Mouse (Mus musculus) megakaryocyte progenitor cell, adult 5-6 weeks (primary cell): Measurements from ENCODE around the gene Pdk2. TPM values are rescaled to one million over a fixed set of nuclear protein-coding genes. Genes with fewer than 3 reads are reported as not detected.
A peak's percentile ranks its signal among the peaks of the same experiment; 100 is the strongest.

Experiments used
- ATAC-seq: replicated peaks from 2 replicates; pipeline ENCODE4 v1.8.0; 2016; ENCODE audit warnings: mild to moderate bottlenecking, moderate TSS enrichment, inconsistent platforms; ENCODE audit not compliant: poor library complexity
- total RNA-seq, 2 experiments: library from RNA; stranded (forward) in 1 of 2; stranded (reverse) in 1 of 2; fragments of 157-497, 149-512 nt in 1 of 2; fragments of 200-1000 nt in 1 of 2; gene quantifications; 2 replicates each; pipeline versions ENCODE4 v1.2.3 to v1.2.4; 2015 to 2017

Gene Pdk2
- total RNA-seq, 2 experiments from 2014 or later: 1.4 to 4.8 TPM

DNA sequence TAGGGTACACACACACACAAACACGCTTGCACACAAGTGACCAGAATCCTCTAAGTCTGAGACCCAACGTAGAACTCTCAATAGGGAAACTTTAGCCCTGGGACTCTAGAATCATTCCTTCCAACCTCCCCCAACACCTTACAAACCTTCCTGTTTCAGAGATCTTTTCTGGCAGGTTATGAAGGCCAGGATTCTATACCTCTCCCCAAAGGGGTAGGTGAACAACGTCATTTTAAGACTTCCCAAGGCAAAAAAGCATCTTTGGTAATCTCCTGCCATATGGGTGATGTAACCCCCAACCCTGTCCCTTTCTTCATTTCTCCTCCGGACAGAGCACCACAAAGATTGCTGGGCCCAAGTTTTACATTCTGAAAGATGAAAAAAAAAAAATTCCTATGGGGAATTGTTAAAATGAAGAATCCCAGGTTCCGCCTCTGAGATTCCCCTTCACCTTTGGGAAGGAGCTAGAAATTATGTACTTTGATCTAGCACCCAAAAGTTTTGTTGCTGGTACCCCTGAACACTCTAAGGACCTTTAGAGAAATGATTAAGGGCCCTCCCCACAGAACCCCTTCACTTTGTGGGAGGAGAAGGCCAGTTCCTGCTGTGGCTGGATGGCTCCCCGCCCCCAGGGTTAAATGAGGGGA, 50.9 kb downstream of the Pdk2 start:
- no peak for ATAC-seq

DNA sequence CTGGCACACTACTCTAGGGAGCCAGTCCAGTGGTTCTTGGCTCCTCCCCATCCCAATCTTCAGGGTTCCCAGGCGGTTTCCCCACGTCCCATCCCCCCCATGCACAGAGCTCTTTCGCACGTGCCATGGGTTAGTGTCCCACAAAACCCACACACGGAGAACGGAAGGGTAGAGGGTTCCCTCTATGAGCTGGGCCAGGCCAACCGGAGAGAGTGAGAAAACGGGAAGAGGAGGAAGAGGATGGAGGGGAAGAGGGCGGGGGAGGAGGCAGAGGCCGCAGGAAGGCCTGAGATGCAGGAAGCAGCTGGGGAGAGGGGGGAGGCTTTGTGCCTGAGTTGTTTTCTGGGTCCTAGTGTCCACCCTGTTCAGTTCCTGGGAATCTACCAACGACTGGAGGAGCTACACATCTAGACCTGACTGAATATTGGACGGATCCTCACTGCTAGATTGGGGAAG, 51.6 kb downstream of the Pdk2 start:
- peak; percentile 70 for ATAC-seq

DNA sequence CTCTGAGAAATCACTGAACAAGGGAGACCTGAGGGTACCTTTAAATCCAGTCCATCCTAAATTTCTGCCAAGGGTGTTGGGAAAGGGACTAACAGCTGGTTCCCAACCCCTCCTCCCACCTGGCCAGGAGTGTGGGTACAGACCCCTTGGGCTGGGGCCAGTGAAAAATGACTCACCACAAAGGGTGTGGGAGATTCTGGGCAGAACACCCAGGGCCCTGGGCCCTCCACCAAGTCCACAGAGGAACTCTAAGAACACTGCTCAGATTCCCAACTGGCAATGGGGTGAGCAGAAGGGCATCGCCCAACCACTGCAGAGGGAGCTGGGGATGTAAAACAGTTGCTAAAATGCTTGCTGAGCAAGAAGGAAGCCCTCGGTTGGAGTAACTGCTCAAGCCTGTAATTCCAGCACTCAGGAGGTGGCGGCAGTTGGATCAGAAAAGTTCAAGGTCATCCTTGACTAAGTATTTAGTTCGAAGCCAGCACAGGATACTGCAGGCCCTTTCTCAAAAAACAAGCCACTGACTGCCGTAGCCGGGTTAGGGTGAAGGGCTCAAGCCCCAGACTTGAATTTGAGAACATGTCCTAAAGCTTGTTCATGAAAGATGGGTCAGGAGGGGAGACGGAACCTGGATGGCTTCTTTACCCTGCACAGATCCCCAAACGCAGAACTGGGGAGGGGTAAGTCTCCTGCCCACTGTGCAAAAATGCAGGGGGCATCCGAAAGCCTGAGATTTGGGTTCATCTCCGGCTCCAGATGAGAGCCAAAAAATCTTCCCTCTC, 52.2 kb downstream of the Pdk2 start:
- ATAC-seq: no peak

DNA sequence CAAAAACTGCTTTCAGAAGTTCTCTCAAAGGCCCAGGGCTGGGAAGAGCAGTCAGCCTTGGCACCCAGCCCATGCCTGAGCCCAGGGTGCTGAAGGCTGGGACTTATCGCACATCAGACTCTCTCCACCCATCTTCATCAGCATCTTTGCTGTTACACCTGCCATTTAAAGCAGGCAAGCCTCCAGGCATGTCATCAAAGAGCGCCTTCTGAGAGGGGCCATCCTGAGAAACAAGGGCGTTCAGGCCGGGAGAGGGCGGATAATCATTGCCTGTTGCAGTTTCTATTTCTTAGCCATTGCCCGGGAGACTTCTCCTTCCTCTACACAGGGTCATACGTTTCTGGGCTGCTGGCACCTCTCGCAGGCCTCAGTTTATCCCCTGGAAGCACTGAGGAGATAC, 53.3 kb downstream of the Pdk2 start:
- peak; percentile 22 for ATAC-seq

DNA sequence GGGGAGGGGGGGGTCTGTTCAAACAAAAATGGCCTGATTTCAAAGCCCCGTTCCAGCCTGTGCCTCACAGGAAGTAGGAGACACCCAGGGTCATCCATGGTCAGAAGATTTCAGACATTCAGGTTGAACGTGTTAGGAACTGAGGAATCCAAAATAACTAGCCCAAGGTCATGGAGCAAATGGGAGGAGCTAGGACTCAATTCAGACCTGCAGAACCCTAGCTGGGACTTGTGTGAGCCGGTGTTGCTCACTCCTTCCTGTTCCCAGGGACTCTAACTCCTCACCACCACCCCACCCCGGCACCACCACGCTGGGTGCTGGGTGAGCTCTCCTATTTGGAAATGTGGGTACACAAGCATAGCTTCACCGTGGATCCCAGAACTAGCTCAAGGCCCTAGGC, 53.8 kb downstream of the Pdk2 start:
- no peak for ATAC-seq

DNA sequence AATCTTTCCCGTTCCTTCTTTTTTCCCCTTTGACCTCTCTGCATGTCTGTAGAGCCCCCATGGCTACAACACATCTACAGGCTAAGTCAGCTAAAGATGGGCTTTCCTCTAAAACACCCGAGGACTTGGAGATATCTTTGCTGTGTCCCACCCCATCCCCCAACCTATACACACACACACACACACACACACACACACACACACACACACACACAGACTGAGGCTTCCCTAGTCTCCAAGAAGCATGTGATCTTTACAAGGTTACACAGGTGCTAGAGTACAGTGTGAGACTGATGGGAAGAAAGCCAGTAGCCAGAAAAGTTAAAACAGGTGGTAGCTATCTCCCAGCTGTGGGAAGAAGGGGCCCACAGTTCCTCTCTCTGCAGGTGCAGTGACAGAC, 54.7 kb downstream of the Pdk2 start:
- ATAC-seq: no peak

DNA sequence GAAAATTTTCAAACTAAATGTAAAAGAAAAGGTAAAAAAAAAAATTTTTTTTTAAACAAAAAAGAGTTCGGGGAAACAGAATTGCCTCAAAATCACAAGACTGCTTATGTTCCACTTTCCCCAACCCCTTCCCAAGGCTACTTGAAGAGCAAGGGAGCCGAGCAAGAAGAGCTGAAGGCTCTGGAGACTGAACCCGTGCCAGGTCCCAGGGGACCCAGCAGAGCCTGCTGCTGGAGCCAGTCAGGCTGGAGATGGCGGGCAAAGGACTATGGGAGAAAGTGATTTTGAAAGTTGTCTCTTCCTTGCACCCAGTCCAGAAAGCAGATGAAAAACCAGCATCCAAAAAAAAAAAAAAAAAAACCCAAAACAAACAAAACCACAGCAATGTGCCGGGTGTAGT, 55.3 kb downstream of the Pdk2 start:
- no peak for ATAC-seq

DNA sequence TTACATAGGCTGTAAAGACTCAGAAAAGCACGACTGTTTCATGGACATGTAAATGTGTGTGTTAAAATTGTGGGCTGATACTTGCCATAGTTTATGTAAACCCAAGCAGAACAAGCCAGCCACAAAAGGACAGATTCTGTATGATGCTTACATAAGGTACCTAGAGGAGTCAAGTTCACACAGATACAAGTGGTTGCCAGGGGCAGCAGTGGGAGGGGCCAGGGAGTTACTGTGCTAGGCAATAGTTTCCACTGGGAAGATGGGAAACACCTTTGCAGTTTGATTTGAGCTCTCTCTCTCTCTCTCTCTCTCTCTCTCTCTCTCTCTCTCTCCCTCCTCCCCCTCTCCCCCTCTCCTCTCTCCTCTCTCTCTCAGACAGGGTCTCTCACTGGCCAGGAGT, 56.0 kb downstream of the Pdk2 start:
- ATAC-seq: no peak

DNA sequence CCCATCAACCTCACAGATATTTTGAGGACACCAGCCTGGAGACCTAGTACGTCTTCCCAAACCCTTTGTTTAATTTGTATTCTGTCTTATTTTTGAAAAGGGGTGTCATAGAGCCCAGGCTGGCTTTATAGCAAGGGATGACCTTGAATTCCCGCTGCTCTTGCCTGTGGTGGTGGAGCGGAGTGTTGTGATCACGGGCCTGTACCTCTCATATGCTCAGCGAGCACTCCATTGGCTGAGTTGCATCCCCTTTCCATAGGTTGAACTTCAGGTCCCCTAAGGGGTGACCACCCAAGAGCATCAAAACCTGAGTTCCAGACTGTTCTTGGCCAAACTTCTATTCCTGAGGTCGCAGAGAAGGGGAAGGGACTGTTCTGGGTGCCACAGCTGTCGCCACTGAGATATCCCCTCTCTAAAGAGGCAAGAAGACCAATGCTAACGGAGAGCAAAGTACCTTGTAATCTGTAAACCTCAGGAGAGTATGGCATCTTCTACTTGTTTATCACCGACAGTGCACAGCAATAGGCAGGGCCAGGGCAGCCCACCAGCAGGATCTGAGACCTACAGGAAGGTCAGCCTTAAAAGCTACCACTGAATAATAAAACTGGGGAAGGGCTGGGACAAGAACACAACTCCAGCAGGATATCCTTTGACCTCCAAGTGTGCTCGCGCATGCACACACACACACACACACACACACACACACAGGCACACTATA, 61.5 kb downstream of the Pdk2 start:
- ATAC-seq: peak; percentile 43

DNA sequence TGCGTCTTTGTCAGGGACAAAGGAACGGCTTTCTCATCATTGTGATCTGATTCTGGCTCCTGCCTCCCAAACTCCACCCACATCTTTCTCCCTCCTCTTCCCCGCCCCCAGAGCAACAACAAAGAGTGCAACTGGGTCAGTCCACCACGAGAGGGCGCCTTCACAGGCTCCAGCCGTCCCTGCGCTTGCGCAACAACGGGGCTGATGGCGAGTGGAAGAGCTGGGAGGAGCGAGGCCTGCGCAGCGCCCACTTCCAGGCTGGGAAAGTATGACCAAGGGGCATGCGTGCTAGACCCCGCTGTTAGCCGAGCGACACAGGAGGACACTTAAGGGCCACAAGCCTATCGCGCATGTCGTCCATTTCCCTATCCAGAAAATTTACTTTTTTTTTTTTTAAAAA, 62.2 kb downstream of the Pdk2 start:
- ATAC-seq: peak; percentile 98

DNA sequence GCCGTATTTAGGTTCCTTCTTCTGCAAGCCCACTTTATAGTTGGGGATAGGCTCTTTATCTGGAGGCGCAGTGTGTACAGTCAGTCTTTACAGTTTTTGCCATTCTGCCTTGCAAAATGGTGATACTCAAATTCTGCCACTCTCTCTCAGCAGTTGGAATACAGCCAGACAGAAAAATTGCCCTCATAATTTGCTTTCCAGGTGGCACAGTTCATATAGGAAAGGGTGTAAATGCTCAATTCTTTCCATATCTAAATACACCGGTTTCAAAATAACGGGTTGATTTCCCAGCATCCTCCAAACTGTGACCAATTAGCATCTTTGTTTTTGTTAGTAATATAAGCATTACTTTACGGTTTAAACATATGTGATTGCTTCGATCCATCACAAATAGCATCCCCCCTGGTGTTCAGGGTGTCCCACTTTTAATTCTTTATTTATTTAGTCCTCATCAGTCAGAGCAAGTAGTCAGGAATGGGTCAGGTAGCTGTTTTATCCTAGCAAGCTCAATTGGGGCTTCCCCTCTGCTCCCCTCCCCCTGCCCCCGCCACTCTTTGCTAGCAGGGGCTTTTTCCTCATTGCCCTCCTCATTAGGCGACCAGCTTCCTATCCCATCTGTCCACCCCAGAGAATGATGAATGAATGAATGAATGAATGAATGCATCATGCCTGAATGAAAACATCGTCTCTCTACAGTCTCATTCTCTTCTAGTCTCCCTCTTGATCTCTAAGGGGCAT, 62.8 kb downstream of the Pdk2 start:
- no peak; the same call in 1 of the 2 replicates for ATAC-seq

Other genes with a start within 250 kb of the Pdk2 start
- gene Col1a1, start 105.1 kb downstream of the Pdk2 start, total RNA-seq (2015): not detected in 2 replicates
- 0.07 TPM in 1 of 2 replicates, not detected in the other for gene Col1a1, start 105.1 kb downstream of the Pdk2 start, total RNA-seq (2017)
- gene Hils1, start 73.8 kb downstream of the Pdk2 start, total RNA-seq (2015): not detected in 2 replicates
- not detected in 2 replicates for gene Hils1, start 73.8 kb downstream of the Pdk2 start, total RNA-seq (2017)
- gene Sgca, start 65.0 kb downstream of the Pdk2 start, total RNA-seq (2015): not detected in 2 replicates
- gene Sgca, start 65.0 kb downstream of the Pdk2 start, total RNA-seq (2017): not detected in 2 replicates
- 43.9 and 46.6 TPM in 2 replicates for gene Ppp1r9b, start 50.3 kb downstream of the Pdk2 start, total RNA-seq (2015)
- gene Ppp1r9b, start 50.3 kb downstream of the Pdk2 start, total RNA-seq (2017): 81.9 and 107 TPM in 2 replicates
- 2.3 and 6.1 TPM in 2 replicates for gene Samd14, start 31.5 kb downstream of the Pdk2 start, total RNA-seq (2015)
- 0.92 and 2.6 TPM in 2 replicates for gene Samd14, start 31.5 kb downstream of the Pdk2 start, total RNA-seq (2017)
- gene Itga3, start 35.4 kb upstream of the Pdk2 start, total RNA-seq (2015): 1.1 TPM in 1 of 2 replicates, not detected in the other
- gene Itga3, start 35.4 kb upstream of the Pdk2 start, total RNA-seq (2017): 0.03 TPM in 1 of 2 replicates, not detected in the other
- gene Dlx3, start 78.8 kb upstream of the Pdk2 start, total RNA-seq (2015): not detected in 2 replicates
- not detected in 2 replicates for gene Dlx3, start 78.8 kb upstream of the Pdk2 start, total RNA-seq (2017)
- not detected in 2 replicates for gene Dlx4, start 104.9 kb upstream of the Pdk2 start, total RNA-seq (2015)
- not detected in 2 replicates for gene Dlx4, start 104.9 kb upstream of the Pdk2 start, total RNA-seq (2017)
- not detected in 2 replicates for gene Tac4, start 220.2 kb upstream of the Pdk2 start, total RNA-seq (2015)
- gene Tac4, start 220.2 kb upstream of the Pdk2 start, total RNA-seq (2017): not detected in 2 replicates